Mouse (Mus musculus) heart, embryonic 15.5 days (tissue): ENCODE data around the gene Ociad1. TPM values are rescaled to one million over a fixed set of nuclear protein-coding genes. Genes with fewer than 3 reads are reported as not detected.

Source experiments
- ATAC-seq: fragments of 200-750 bp; cut with Nextera tagmentation; replicated peaks from 2 replicates; pipeline ENCODE4 v1.8.0; 2017; ENCODE audit warnings: low read depth, moderate TSS enrichment; ENCODE audit not compliant: insufficient number of reproducible peaks, insufficient read depth, low FRiP score
- H3K27ac ChIP-seq: fragments of 300-500 bp; sonication (generic); 2 replicates; pipeline ENCODE4 v1.5.1; 2015; ENCODE audit warnings: mild to moderate bottlenecking, inconsistent platforms
- H3K27me3 ChIP-seq: fragments of 300-500 bp; sonication (generic); 2 replicates; pipeline ENCODE4 v1.6.1; 2015; ENCODE audit warnings: inconsistent platforms
- H3K36me3 ChIP-seq: fragments of 300-500 bp; sonication (generic); 2 replicates; pipeline ENCODE4 v1.6.1; 2015; ENCODE audit warnings: mild to moderate bottlenecking, inconsistent platforms
- H3K4me1 ChIP-seq: fragments of 300-500 bp; sonication (generic); replicated peaks from 2 replicates; pipeline ENCODE4 v1.6.1; 2015; ENCODE audit warnings: inconsistent platforms
- H3K4me2 ChIP-seq: fragments of 300-500 bp; sonication (generic); 2 replicates; pipeline ENCODE4 v1.6.1; 2015; ENCODE audit warnings: inconsistent platforms, mild to moderate bottlenecking, moderate library complexity
- H3K4me3 ChIP-seq: fragments of 300-500 bp; sonication (generic); 2 replicates; pipeline ENCODE4 v1.5.1; 2015; ENCODE audit warnings: mild to moderate bottlenecking, inconsistent platforms
- H3K9ac ChIP-seq: fragments of 300-500 bp; sonication (generic); 2 replicates; pipeline ENCODE4 v1.6.1; 2015; ENCODE audit warnings: mild to moderate bottlenecking, inconsistent platforms
- H3K9me3 ChIP-seq: fragments of 300-500 bp; sonication (generic); replicated peaks from 2 replicates; pipeline ENCODE4 v1.6.1; 2016; ENCODE audit warnings: inconsistent platforms
- WGBS: fragments of 180-500 bp; shearing (Covaris S2); methylation state at CpG from one replicate; pipeline ENCODE4 v1.1.7; 2015; ENCODE audit warnings: mixed read lengths; 5-methylcytosine and 5-hydroxymethylcytosine counted together
- polyA plus RNA-seq: library from polyadenylated mRNA; unstranded; fragments of >200 nt; fragmentation: Nextera tagmentation; extraction: Ambion mirVana; gene quantifications from 2 replicates; pipeline ENCODE4 v1.2.1, GENCODE M21; 2015

Gene Ociad1
- polyA plus RNA-seq, 1 experiment from 2014 or later = 244 TPM

- no peaks in the 10 kb centered on the region for H3K27me3 ChIP-seq
- ATAC-seq = no peak
- no peak overlapping the region for H3K4me2 ChIP-seq
- 87% methylated on average over 9 of the region's 9 CpGs for WGBS
- no peak overlapping the region for H3K27ac ChIP-seq
- no peak overlapping the region for H3K4me3 ChIP-seq
- no peaks in the 10 kb centered on the region for H3K9me3 ChIP-seq
- peaks cover 10% of the 10 kb centered on the region for H3K4me1 ChIP-seq
- no peaks in the 10 kb centered on the region for H3K36me3 ChIP-seq
- no peak overlapping the region for H3K9ac ChIP-seq
Observed at GRCm38 (mm10) chr5:73339779-73340722, 47.5 kb downstream of the Ociad1 start.

DNA sequence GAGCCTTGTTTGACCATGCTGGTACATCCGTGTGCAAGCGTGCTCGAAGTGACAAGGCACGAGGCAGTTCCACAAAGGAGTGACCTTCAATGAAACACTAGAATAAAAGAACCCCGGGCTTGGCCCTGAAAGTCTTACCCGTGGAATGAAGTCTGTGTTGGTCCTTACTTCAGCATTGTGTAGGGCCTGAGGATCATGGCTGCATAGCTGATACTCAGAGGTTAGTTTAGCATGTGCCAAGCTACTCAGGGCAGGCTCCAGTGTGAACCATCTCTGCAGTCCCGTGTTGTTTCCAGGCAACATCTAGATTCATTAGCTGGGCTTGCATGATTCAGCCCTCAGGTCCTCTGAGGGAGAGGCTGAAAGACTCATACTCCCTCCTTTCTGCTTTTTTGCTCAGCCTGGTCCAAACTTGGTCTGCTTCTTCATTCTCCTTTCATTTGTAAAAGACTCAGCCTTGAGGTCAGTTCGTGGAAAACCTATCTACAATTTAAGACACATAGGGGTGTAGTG, 48.2 kb downstream of the Ociad1 start, which contains the start of gene Ociad2:
Gene Ociad2, minus strand, starts transcription at position 306 of the 513 bp plus-strand sequence.
- H3K4me3 ChIP-seq = no peak within 1 kb of the TSS
- ATAC-seq = no peak
- no peaks in the 10 kb centered on the region for H3K27me3 ChIP-seq
- H3K9me3 ChIP-seq = no peaks in the 10 kb centered on the region
- WGBS = 79% methylated on average over 8 of the region's 8 CpGs
- no peaks in the 10 kb centered on the region for H3K36me3 ChIP-seq
- H3K4me2 ChIP-seq = no peak within 1 kb of the TSS
- no peak within 1 kb of the TSS for H3K27ac ChIP-seq
- peaks cover 9% of the 10 kb centered on the region for H3K4me1 ChIP-seq
- H3K9ac ChIP-seq = no peak within 1 kb of the TSS

GRCm38 (mm10) chr5:73342701-73343355, 50.2 kb downstream of the Ociad1 start:
- Histone ChIP-seq H3K4me2 (no peak overlapping the region), H3K4me3 (no peak overlapping the region), H3K27me3 (no peaks in the 10 kb centered on the region), H3K27ac (no peak overlapping the region), H3K36me3 (no peaks in the 10 kb centered on the region), H3K9ac (no peak overlapping the region), H3K9me3 (no peaks in the 10 kb centered on the region), H3K4me1 (peaks cover 7% of the 10 kb centered on the region)
- 81% methylated on average over 22 of the region's 22 CpGs for WGBS
- ATAC-seq = no peak

DNA sequence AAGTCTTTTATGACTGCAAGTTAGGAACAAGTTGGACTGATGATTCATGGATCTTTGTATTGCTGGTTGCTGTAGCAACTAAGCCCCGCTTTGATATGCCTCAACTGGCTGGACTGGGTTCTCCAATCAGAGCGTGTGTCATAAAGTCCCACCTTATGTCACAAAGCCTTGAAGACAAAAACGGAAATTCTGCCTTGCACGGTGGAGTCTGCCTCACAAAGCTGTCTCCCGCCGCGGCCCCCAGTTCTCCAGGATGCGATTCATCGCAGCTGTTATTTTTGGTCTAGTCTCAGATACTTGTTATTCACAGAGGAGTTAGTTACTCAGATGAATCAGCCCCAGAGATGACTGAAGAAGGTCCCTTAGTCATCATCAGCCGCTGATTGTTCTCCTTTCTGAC, 51.7 kb downstream of the Ociad1 start:
- H3K36me3 ChIP-seq = no peaks in the 10 kb centered on the region
- 54% methylated on average over 10 of the region's 10 CpGs for WGBS
- no peak for ATAC-seq
- H3K9me3 ChIP-seq = no peaks in the 10 kb centered on the region
- no peak overlapping the region for H3K4me2 ChIP-seq
- H3K4me1 ChIP-seq = no peaks in the 10 kb centered on the region
- H3K4me3 ChIP-seq = no peak overlapping the region
- no peaks in the 10 kb centered on the region for H3K27me3 ChIP-seq
- H3K27ac ChIP-seq = no peak overlapping the region
- H3K9ac ChIP-seq = no peak overlapping the region

DNA sequence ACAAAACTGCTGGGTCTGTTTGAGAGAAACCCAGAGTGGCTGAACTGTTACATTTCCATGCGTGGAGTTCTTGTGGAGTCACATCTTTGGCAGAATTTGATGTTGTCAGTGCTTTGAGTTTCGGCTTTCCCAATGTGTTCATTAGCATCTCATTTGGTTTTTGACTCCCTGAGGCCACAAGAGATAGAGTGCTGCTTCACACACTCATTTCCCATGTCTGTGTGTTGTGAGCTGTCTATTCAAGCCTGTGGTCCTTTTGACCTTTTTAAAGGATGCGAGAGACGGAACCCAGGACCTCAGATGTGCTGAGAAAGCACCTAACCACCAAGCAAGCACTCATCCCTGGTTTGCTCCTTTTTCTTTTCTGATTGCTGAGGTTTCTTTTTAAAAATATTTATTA, 52.7 kb downstream of the Ociad1 start:
- no peaks in the 10 kb centered on the region for H3K36me3 ChIP-seq
- no peak overlapping the region for H3K4me3 ChIP-seq
- H3K27ac ChIP-seq = no peak overlapping the region
- H3K27me3 ChIP-seq = no peaks in the 10 kb centered on the region
- WGBS = 88% methylated on average over 4 of the region's 4 CpGs
- H3K9me3 ChIP-seq = no peaks in the 10 kb centered on the region
- H3K4me2 ChIP-seq = no peak overlapping the region
- no peak overlapping the region for H3K9ac ChIP-seq
- no peaks in the 10 kb centered on the region for H3K4me1 ChIP-seq
- ATAC-seq = no peak

- no peak for ATAC-seq
Observed at GRCm38 (mm10) chr5:73349514-73349913, 56.9 kb downstream of the Ociad1 start.

GRCm38 (mm10) chr5:73351796-73352195, 59.2 kb downstream of the Ociad1 start:
- Histone ChIP-seq H3K27ac (no peak overlapping the region), H3K4me1 (peaks cover 12% of the 10 kb centered on the region), H3K9ac (no peak overlapping the region), H3K27me3 (no peaks in the 10 kb centered on the region), H3K4me2 (no peak overlapping the region), H3K36me3 (no peaks in the 10 kb centered on the region), H3K9me3 (no peaks in the 10 kb centered on the region), H3K4me3 (no peak overlapping the region)
- WGBS = 91% methylated on average over 1 of the region's 1 CpGs
- ATAC-seq = no peak

More at GRCm38 (mm10) chr5:73349514-73349913, 56.9 kb downstream of the Ociad1 start:
- peaks cover 12% of the 10 kb centered on the region for H3K4me1 ChIP-seq
- H3K27me3 ChIP-seq = no peaks in the 10 kb centered on the region
- H3K36me3 ChIP-seq = no peaks in the 10 kb centered on the region
- WGBS = 69% methylated on average over 5 of the region's 5 CpGs
- H3K4me3 ChIP-seq = no peak overlapping the region
- no peak overlapping the region for H3K27ac ChIP-seq
- no peaks in the 10 kb centered on the region for H3K9me3 ChIP-seq
- no peak overlapping the region for H3K9ac ChIP-seq
- no peak overlapping the region for H3K4me2 ChIP-seq

DNA sequence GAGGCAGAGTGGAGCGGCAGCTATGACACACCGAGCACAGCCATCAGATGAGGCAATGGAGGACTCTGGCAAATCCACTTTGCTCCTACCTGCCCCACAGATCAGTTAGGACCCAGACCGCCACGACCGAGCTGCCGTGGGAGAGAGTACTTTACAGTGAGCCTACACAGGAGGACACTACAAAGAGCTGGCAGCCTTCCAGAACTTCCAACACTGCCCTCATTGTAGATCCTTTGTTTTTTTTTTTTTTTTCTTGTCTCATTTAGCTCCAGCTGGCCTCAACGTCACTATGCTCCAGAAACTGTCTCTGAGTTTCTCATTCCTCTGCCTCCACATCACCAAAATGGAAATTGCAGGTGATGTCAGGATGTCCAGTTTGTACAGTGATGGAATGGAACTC, 60.9 kb downstream of the Ociad1 start:
- Histone ChIP-seq H3K4me1 (peaks cover 12% of the 10 kb centered on the region), H3K36me3 (no peaks in the 10 kb centered on the region), H3K27ac (no peak overlapping the region), H3K27me3 (no peaks in the 10 kb centered on the region), H3K4me3 (no peak overlapping the region), H3K9me3 (no peaks in the 10 kb centered on the region), H3K9ac (no peak overlapping the region), H3K4me2 (no peak overlapping the region)
- WGBS = 43% methylated on average over 7 of the region's 7 CpGs
- no peak for ATAC-seq

GRCm38 (mm10) chr5:73353978-73354377, 61.4 kb downstream of the Ociad1 start:
- no peak for ATAC-seq
- Histone ChIP-seq H3K9ac (no peak overlapping the region), H3K4me3 (no peak overlapping the region), H3K9me3 (no peaks in the 10 kb centered on the region), H3K27ac (no peak overlapping the region), H3K36me3 (no peaks in the 10 kb centered on the region), H3K4me1 (peaks cover 15% of the 10 kb centered on the region), H3K4me2 (no peak overlapping the region), H3K27me3 (no peaks in the 10 kb centered on the region)
- 29% methylated on average over 3 of the region's 3 CpGs for WGBS

GRCm38 (mm10) chr5:73355393-73355792, 62.8 kb downstream of the Ociad1 start:
- H3K9ac ChIP-seq = no peak overlapping the region
- no peak for ATAC-seq
- no peak overlapping the region for H3K4me3 ChIP-seq
- whole genome bisulfite sequencing = 67% methylated on average over 5 of the region's 5 CpGs
- no peaks in the 10 kb centered on the region for H3K36me3 ChIP-seq
- H3K27me3 ChIP-seq = no peaks in the 10 kb centered on the region
- peaks cover 28% of the 10 kb centered on the region for H3K4me1 ChIP-seq
- H3K9me3 ChIP-seq = no peaks in the 10 kb centered on the region
- H3K4me2 ChIP-seq = no peak overlapping the region
- no peak overlapping the region for H3K27ac ChIP-seq

DNA sequence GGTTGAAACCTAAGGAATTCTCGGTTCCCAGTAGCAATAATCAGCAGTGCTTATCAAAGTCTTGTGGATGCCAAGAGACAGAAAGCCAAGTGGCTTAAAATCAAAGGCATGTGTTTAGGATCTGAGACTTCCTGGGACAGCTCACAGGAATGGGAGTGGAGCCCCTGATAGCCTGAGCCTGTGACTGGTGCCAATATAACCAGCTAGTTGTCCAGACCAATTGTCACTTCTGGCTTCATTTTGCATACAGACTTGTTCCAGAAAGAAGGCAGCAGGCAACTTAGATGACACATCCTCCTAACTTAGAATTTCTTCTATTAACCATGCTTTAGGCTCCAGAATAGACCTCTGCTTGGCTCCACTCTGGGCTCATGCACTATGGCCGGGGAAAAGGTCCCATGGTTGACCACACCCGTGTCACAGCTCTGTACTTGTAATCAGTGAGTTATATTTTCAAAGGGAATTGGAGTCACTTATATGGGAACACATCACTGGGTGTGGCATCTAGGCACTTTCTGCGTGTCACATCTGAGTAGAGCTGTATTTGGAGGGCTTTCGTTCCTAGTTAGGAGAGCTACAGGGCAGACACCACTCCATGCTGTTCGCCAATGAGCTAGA, 66.7 kb downstream of the Ociad1 start:
- Histone ChIP-seq H3K4me2 (peak overlapping the region; percentile 59), H3K27ac (no peak overlapping the region), H3K9me3 (no peaks in the 10 kb centered on the region), H3K36me3 (no peaks in the 10 kb centered on the region), H3K27me3 (no peaks in the 10 kb centered on the region), H3K9ac (no peak overlapping the region), H3K4me3 (peak overlapping the region; percentile 20), H3K4me1 (peaks cover 19% of the 10 kb centered on the region)
- ATAC-seq = peak; percentile 58
- WGBS = 46% methylated on average over 6 of the region's 6 CpGs
